Mouse (Mus musculus) embryonic fibroblast, embryonic 13.5 days (primary cell): ENCODE measurements around the gene Ropn1l.

Experiments
- CTCF ChIP-seq: IDR thresholded peaks from 2 replicates; pipeline ENCODE4 v1.5.1; 2011; ENCODE audit warnings: mild to moderate bottlenecking, control low read depth, low read length, moderate library complexity, borderline replicate concordance; ENCODE audit not compliant: insufficient read depth
- POLR2A ChIP-seq: IDR thresholded peaks from 2 replicates; pipeline ENCODE4 v1.6.1; 2011; ENCODE audit warnings: low read depth, mild to moderate bottlenecking, control low read depth, low read length, moderate library complexity

GRCm38 (mm10) chr15:31400974-31401373, 52.6 kb downstream of the Ropn1l start:
- no peak for TF ChIP-seq CTCF
- no peak for TF ChIP-seq POLR2A
